Mouse (Mus musculus) ES-E14 (cell line): ENCODE results near the gene Nuak1. TPM values are rescaled to one million over a fixed set of nuclear protein-coding genes. Genes with fewer than 3 reads are reported as not detected.

Source experiments
- DNase-seq: peaks from one replicate; pipeline ENCODE4 v3.0.0-alpha.2; 2013; ENCODE audit warnings: low read depth, low spot score
- H3K27ac ChIP-seq: 2 replicates; pipeline ENCODE4 v1.5.1; 2012; ENCODE audit warnings: low read depth, mild to moderate bottlenecking, low read length, moderate library complexity, mixed read lengths; ENCODE audit not compliant: poor library complexity, insufficient read depth, severe bottlenecking
- H3K36me3 ChIP-seq: 2 replicates; pipeline ENCODE4 v1.6.1; 2012; ENCODE audit warnings: mild to moderate bottlenecking, low read length, moderate library complexity, mixed read lengths; ENCODE audit not compliant: control insufficient read depth, poor library complexity, insufficient read depth, severe bottlenecking
- H3K4me1 ChIP-seq, 2 experiments: fragments of 150-350 bp in 1 of 2; sonication (generic) in 1 of 2; 2 replicates each; pipeline ENCODE4 v1.6.1; 2012; ENCODE audit warnings: low read length in 2 of 2, mild to moderate bottlenecking in 1 of 2, mixed read lengths in 1 of 2; ENCODE audit not compliant: control insufficient read depth in 2 of 2, insufficient read depth in 2 of 2, poor library complexity in 1 of 2
- H3K4me3 ChIP-seq, 2 experiments: fragments of 150-350 bp in 1 of 2; sonication (generic) in 1 of 2; 2 replicates each; pipeline ENCODE4 v1.5.1; 2012; ENCODE audit warnings: low read length in 2 of 2, low read depth in 1 of 2, mild to moderate bottlenecking in 1 of 2, mixed read lengths in 1 of 2; ENCODE audit not compliant: insufficient read depth in 1 of 2, poor library complexity in 1 of 2, severe bottlenecking in 1 of 2
- H3K9ac ChIP-seq: 2 replicates; pipeline ENCODE4 v1.6.1; 2012; ENCODE audit warnings: low read depth, mild to moderate bottlenecking, low read length, mixed read lengths; ENCODE audit not compliant: poor library complexity, insufficient read depth, severe bottlenecking
- H3K9me3 ChIP-seq: fragments of 150-350 bp; sonication (generic); 2 replicates; pipeline ENCODE4 v1.6.1; 2012; ENCODE audit warnings: low read depth, mild to moderate bottlenecking, low read length; ENCODE audit not compliant: control insufficient read depth, insufficient read depth
- CHD2 ChIP-seq: IDR thresholded peaks from 2 replicates; pipeline ENCODE4 v1.6.1; 2014; ENCODE audit warnings: mild to moderate bottlenecking, low read depth, low read length, inconsistent platforms
- HCFC1 ChIP-seq: IDR thresholded peaks from 2 replicates; pipeline ENCODE4 v1.6.1; 2012; ENCODE audit warnings: low read length, inconsistent platforms, borderline replicate concordance; ENCODE audit not compliant: insufficient read depth
- MAFK ChIP-seq: IDR thresholded peaks from 2 replicates; pipeline ENCODE4 v1.6.1; 2014; ENCODE audit warnings: mild to moderate bottlenecking, low read depth, low read length, inconsistent platforms; ENCODE audit not compliant: insufficient read depth
- ZC3H11A ChIP-seq: IDR thresholded peaks from 2 replicates; pipeline ENCODE4 v1.6.1; 2012; ENCODE audit warnings: low read depth, mild to moderate bottlenecking, inconsistent platforms, low read length, borderline replicate concordance
- ZNF384 ChIP-seq: IDR thresholded peaks from 2 replicates; pipeline ENCODE4 v1.6.1; 2012; ENCODE audit warnings: low read depth, low read length, inconsistent platforms
- in situ Hi-C, 2 experiments: fragments of 600-800 bp; cut with MboI; formaldehyde crosslinking; loops; one replicate each; pipeline ENCODE4 v1.15.1; 2025; ENCODE audit warnings: low sequenced_read_pairs in 2 of 2, inconsistent platforms in 1 of 2; ENCODE audit not compliant: unreplicated experiment in 2 of 2
- total RNA-seq: library from RNA; depleted of rRNA; stranded (reverse); fragments of 300-350 nt; gene quantifications from 2 replicates; pipeline ENCODE4 v1.2.3, GENCODE M21; 2012

Gene Nuak1
- total RNA-seq, 1 experiment, result 15.1 TPM

- H3K36me3 ChIP-seq, result no peaks in the 10 kb centered on the region
- no peak for TF ChIP-seq MAFK
- no peak overlapping the region for H3K9ac ChIP-seq
- H3K9me3 ChIP-seq, result no peaks in the 10 kb centered on the region
- H3K4me1 ChIP-seq, result peaks cover 5 to 10% of the 10 kb centered on the region in 2 experiments; a peak in 3 of 4 replicates
- H3K27ac ChIP-seq, result no peak overlapping the region
- DNase-seq, result no peak
- no peak overlapping the region for H3K4me3 ChIP-seq
- in situ Hi-C loops, result no loop called here
These were observed 28.0 kb downstream of the Nuak1 start for GRCm38 (mm10) chr10:84412326-84412962.

- peaks cover 0 to 3% of the 10 kb centered on the region in 2 experiments; a peak in 1 of 4 replicates for H3K4me1 ChIP-seq
- no peaks in the 10 kb centered on the region for H3K9me3 ChIP-seq
- H3K27ac ChIP-seq, result no peak overlapping the region
- no peak overlapping the region for H3K4me3 ChIP-seq
- no peaks in the 10 kb centered on the region for H3K36me3 ChIP-seq
- no peak overlapping the region for H3K9ac ChIP-seq
- no peak for DNase-seq
- in situ Hi-C loops, result no loop called here
- TF ChIP-seq CHD2 (no peak), MAFK (no peak), ZNF384 (no peak), ZC3H11A (no peak), HCFC1 (no peak)
These were observed 29.0 kb downstream of the Nuak1 start for GRCm38 (mm10) chr10:84411122-84412105.

- H3K4me3 ChIP-seq, result no peak overlapping the region
- no peaks in the 10 kb centered on the region for H3K9me3 ChIP-seq
- no peak for DNase-seq
- TF ChIP-seq ZC3H11A (no peak), HCFC1 (no peak), CHD2 (no peak), MAFK (peak; percentile 87), ZNF384 (no peak)
- peaks cover 0 to 3% of the 10 kb centered on the region in 2 experiments; a peak in 2 of 4 replicates for H3K4me1 ChIP-seq
- H3K36me3 ChIP-seq, result no peaks in the 10 kb centered on the region
- in situ Hi-C loops, result no loop called here
- H3K27ac ChIP-seq, result no peak overlapping the region
- H3K9ac ChIP-seq, result no peak overlapping the region
These were observed 31.3 kb downstream of the Nuak1 start for GRCm38 (mm10) chr10:84408965-84409660.

DNA sequence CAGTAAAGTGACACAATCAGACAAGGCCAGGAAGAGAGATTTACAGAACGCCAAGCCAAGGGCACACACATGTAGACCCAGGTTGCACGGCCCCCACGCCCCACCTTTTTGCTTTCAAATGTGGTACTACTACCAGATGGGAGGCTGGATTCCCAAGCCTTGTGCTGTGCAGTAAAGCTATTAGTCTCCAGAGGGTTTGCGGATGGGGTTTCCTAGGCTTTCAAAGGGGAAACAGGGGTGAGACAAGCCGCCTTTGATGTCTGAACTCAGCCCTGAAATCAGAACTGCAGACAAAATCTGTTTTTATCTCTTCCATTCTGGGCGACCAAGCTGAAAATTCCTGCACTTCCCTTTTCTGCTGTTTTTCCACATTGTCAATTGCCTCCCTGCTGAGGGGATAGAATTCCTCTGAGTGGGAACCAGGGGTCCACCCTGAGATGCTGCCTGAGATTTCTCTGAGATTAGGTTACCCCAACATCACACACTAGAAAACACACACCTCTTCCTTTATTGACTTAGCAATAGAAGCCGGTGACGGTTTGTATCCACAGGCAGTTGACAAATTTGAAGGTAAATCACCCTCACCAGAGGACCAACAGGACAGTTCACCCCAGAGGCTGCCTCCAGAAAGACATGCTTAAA is 35.1 kb downstream of the Nuak1 start:
- Histone ChIP-seq H3K9me3 (no peaks in the 10 kb centered on the region), H3K27ac (no peak overlapping the region), H3K36me3 (no peaks in the 10 kb centered on the region), H3K9ac (no peak overlapping the region), H3K4me3 (no peak overlapping the region), H3K4me1 (peaks cover 0 to 3% of the 10 kb centered on the region in 2 experiments; a peak in 1 of 4 replicates)
- in situ Hi-C loops, result no loop called here
- TF ChIP-seq MAFK, result no peak
- TF ChIP-seq CHD2, result no peak
- TF ChIP-seq ZC3H11A, result no peak
- TF ChIP-seq ZNF384, result no peak
- no peak for TF ChIP-seq HCFC1
- DNase-seq, result no peak
